Mouse (Mus musculus): ENCODE results near the gene Sirt7. TPM values are rescaled to one million over a fixed set of nuclear protein-coding genes. Genes with fewer than 3 reads are reported as not detected.

Gene Sirt7
- total RNA-seq, 4 experiments from 2014 or later, result 2.6 to 4.5 (median 3.8) TPM

DNA sequence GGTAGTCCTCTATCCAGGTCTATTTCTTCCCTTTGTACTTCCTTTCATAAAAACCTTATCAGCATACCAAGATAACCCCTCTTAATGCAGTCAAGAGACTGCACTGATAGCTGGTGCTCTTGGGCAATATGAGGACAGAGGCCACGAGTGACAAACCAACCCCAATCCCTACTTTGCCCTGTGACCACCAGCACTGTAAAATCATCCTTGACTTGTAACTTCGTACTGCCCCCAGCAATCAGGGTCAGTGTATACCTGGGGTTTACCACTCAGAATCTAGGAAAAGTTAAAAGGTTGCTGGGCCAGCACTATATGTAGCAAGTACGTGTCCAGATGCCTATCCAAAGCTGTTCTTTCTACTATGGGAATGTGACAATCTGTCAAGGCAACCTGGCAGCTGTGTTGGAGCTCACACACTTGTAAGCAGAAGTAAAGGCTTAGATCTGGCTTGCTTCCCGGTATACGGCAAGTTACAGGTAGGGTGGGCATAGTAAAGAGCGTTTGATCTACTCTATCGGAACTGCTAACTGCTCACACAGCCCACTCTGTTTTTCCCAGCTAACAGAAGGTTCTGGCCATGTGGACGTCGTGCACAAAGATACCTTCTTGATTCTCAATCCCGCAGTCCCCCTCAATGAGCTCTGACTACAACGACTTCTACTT, 53.2 kb downstream of the Sirt7 start:
- DNase-seq (ENCODE audit: low spot score in 2 of 2), result no peak

DNA sequence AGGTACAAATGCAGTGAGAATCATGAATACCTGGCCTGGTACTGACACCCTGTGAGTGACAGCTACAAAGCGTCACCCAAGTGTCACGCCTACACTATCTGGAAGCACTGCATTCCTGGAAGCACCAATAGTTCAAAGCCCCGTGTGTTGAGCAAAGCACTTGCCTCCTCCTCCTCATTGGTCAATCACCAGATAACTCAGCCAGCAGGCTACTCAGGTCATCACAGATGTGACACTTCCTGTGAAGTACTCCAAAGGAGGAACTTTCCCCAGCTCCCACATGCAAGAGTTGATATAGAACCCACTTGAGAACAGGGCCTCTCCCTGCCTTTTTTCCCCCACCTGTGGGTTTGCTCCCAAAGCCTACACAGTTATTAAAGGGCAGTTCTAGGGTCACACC, 53.9 kb downstream of the Sirt7 start:
- no peak for DNase-seq (ENCODE audit: low spot score in 2 of 2)

Small RNA genes within 50 kb of the gene (microRNA-seq; reads per million reads assigned to microRNA genes)
- gene Mir6936, result not detected

Other genes starting within 250 kb of the Sirt7 start
- gene Faap100, start 246.5 kb downstream of the Sirt7 start, total RNA-seq (2022), result 10 to 100 TPM; 11.5 to 13.5 (median 13.3) TPM
- gene Nploc4, start 187.5 kb downstream of the Sirt7 start, total RNA-seq (2022), result 10 to 100 TPM; 87.7 to 97.5 (median 90.6) TPM
- gene Tspan10, start 182.6 kb downstream of the Sirt7 start, total RNA-seq (2022), result 1 to 10 TPM in 1 of 4 experiments, not detected in 3; 1.2 TPM
- 1 to 10 TPM in 2 of 4 experiments, under 1 TPM in 2; 0.70 to 1.0 (median 0.94) TPM for gene Pde6g, start 171.7 kb downstream of the Sirt7 start, total RNA-seq (2022)
- gene Oxld1, start 167.2 kb downstream of the Sirt7 start, total RNA-seq (2022), result 10 to 100 TPM; 20.4 to 26.4 (median 22.2) TPM
- gene Ccdc137, start 167.1 kb downstream of the Sirt7 start, total RNA-seq (2022), result 1 to 10 TPM; 4.5 to 6.0 (median 5.1) TPM
- 1 to 10 TPM; 4.7 to 7.5 (median 6.2) TPM for gene Arl16, start 157.6 kb downstream of the Sirt7 start, total RNA-seq (2022)
- gene Mrpl12, start 140.6 kb downstream of the Sirt7 start, total RNA-seq (2022), result 100 to 1,000 TPM; 121 to 138 (median 132) TPM
- gene Slc25a10, start 133.4 kb downstream of the Sirt7 start, total RNA-seq (2022), result 1 to 10 TPM; 1.9 to 5.0 (median 3.1) TPM
- gene Gcgr, start 94.5 kb downstream of the Sirt7 start, total RNA-seq (2022), result under 1 TPM in 1 of 4 experiments, not detected in 3; 0.29 TPM
- 10 to 100 TPM; 18.6 to 20.5 (median 20.1) TPM for gene Mcrip1, start 75.5 kb downstream of the Sirt7 start, total RNA-seq (2022)
- 100 to 1,000 TPM; 157 to 382 (median 178) TPM for gene Ppp1r27, start 74.1 kb downstream of the Sirt7 start, total RNA-seq (2022)
- 100 to 1,000 TPM; 162 to 245 (median 209) TPM for gene P4hb, start 52.0 kb downstream of the Sirt7 start, total RNA-seq (2022)
- 10 to 100 TPM; 74.3 to 86.2 (median 80.7) TPM for gene Arhgdia, start 43.6 kb downstream of the Sirt7 start, total RNA-seq (2022)
- 10 to 100 TPM; 20.1 to 40.8 (median 35.8) TPM for gene Alyref, start 26.9 kb downstream of the Sirt7 start, total RNA-seq (2022)
- gene Anapc11, start 26.8 kb downstream of the Sirt7 start, total RNA-seq (2022), result 10 to 100 TPM; 42.5 to 54.1 (median 49.7) TPM
- not detected for gene Npb, start 16.8 kb downstream of the Sirt7 start, total RNA-seq (2022)
- gene Pcyt2, start 7.3 kb downstream of the Sirt7 start, total RNA-seq (2022), result 10 to 100 TPM; 20.0 to 26.8 (median 26.0) TPM
- 10 to 100 TPM; 49.5 to 63.3 (median 59.3) TPM for gene Mafg, start 8.4 kb upstream of the Sirt7 start, total RNA-seq (2022)
- gene Pycr1, start 18.5 kb upstream of the Sirt7 start, total RNA-seq (2022), result 1 to 10 TPM; 3.7 to 5.3 (median 4.8) TPM
- gene Myadml2, start 22.9 kb upstream of the Sirt7 start, total RNA-seq (2022), result 100 to 1,000 TPM; 112 to 153 (median 132) TPM
- gene Notum, start 35.9 kb upstream of the Sirt7 start, total RNA-seq (2022), result under 1 TPM in 1 of 4 experiments, not detected in 3; 0.22 TPM
- gene Aspscr1, start 47.7 kb upstream of the Sirt7 start, total RNA-seq (2022), result 10 to 100 TPM; 32.2 to 39.8 (median 35.2) TPM
- 10 to 100 TPM; 26.1 to 31.0 (median 27.3) TPM for gene Cenpx, start 88.5 kb upstream of the Sirt7 start, total RNA-seq (2022)
- 1 to 10 TPM; 1.8 to 4.4 (median 2.9) TPM for gene Lrrc45, start 88.7 kb upstream of the Sirt7 start, total RNA-seq (2022)
- gene Rac3, start 96.2 kb upstream of the Sirt7 start, total RNA-seq (2022), result 1 to 10 TPM in 2 of 4 experiments, under 1 TPM in 2; 0.75 to 1.2 (median 0.89) TPM
- gene Dcxr, start 102.0 kb upstream of the Sirt7 start, total RNA-seq (2022), result 1 to 10 TPM; 7.9 to 9.8 (median 8.7) TPM
- 10 to 100 TPM in 2 of 4 experiments, 1 to 10 TPM in 2; 6.1 to 30.8 (median 10.4) TPM for gene Cbr2, start 106.9 kb upstream of the Sirt7 start, total RNA-seq (2022)
- gene Hmga1b, start 137.6 kb upstream of the Sirt7 start, total RNA-seq (2022), result 10 to 100 TPM; 14.8 to 40.9 (median 19.1) TPM
- 10 to 100 TPM; 10.8 to 13.6 (median 13.1) TPM for gene Rfng, start 159.0 kb upstream of the Sirt7 start, total RNA-seq (2022)
- gene Gps1, start 159.0 kb upstream of the Sirt7 start, total RNA-seq (2022), result 10 to 100 TPM; 65.4 to 71.6 (median 69.3) TPM
- gene Dus1l, start 171.2 kb upstream of the Sirt7 start, total RNA-seq (2022), result 10 to 100 TPM; 29.0 to 36.8 (median 35.0) TPM
- gene Fasn, start 199.3 kb upstream of the Sirt7 start, total RNA-seq (2022), result 10 to 100 TPM in 2 of 4 experiments, 1 to 10 TPM in 2; 8.4 to 12.2 (median 9.4) TPM

Data from gastrocnemius, adult 8-10 months (tissue).